Comparison of ENCODE assay signal across 8 mouse cellular contexts in genomic region chr2:28512798-28513401, GRCm38 (mm10). TPM values are rescaled to one million over a fixed set of nuclear protein-coding genes. Genes with fewer than 3 reads are reported as not detected.
DNase-seq lines count a peak whose midpoint lies in the region; TF ChIP-seq lines count a peak whose summit lies in the region.

Gene Ralgds, plus strand, starts transcription at chr2:28513125.

- no peaks in the 10 kb centered on the region for H3K79me2 ChIP-seq in myocyte (ENCODE audit: control insufficient read depth, insufficient read depth)

- peaks cover 26% of the 10 kb centered on the region; the same call in 1 of the 2 replicates for H3K4me1 ChIP-seq in spleen, adult 2 months (ENCODE audit: control insufficient read depth, insufficient read depth, insufficient read length)
- peaks cover 22% of the 10 kb centered on the region; the same call in 1 of the 2 replicates for H3K4me1 ChIP-seq in kidney, adult 2 months (ENCODE audit: control insufficient read depth, insufficient read depth, low read length)

- H3ac ChIP-seq in myocyte (ENCODE audit: control insufficient read depth, insufficient read length): peak within 1 kb of the TSS; percentile 23

- whole genome bisulfite sequencing in spleen, adult 2 months: under 1% methylated on average over 62 of the region's 71 CpGs
- under 1% methylated on average over 71 of the region's 71 CpGs for WGBS in kidney, adult 2 months

- peak within 1 kb of the TSS; percentile 62 for H3K4me3 ChIP-seq in spleen, adult 2 months (ENCODE audit: extremely low read depth, insufficient read depth, insufficient read length)
- peak within 1 kb of the TSS; percentile 55 for H3K4me3 ChIP-seq in kidney, adult 2 months (ENCODE audit: insufficient read depth, low read depth, low read length)
- peak within 1 kb of the TSS; percentile 21 for H3K4me3 ChIP-seq in myocyte

- no peaks in the 10 kb centered on the region for H3K27me3 ChIP-seq in spleen, adult 2 months (ENCODE audit: control insufficient read depth, insufficient read depth, low read length)
- H3K27me3 ChIP-seq in kidney, adult 2 months (replicated peaks; ENCODE audit: control insufficient read depth, insufficient read depth, low read length): no peaks in the 10 kb centered on the region
- H3K27me3 ChIP-seq in myocyte (ENCODE audit: control insufficient read depth, insufficient read depth, insufficient read length): peaks cover 14% of the 10 kb centered on the region

- TF ChIP-seq POLR2A in spleen, adult 2 months (IDR thresholded peaks at IDR 0.05; ENCODE audit: low read depth, low read length): no peak
- no peak for TF ChIP-seq POLR2A in kidney, adult 2 months (IDR thresholded peaks at IDR 0.05; ENCODE audit: low read depth, low read length)
- peak; percentile 42 for TF ChIP-seq POLR2A in myocyte (IDR thresholded peaks at IDR 0.05; ENCODE audit: insufficient read length, low read depth)

- peak within 1 kb of the TSS; percentile 95 for H3K4me2 ChIP-seq in myocyte (ENCODE audit: low read depth)

- no peak for TF ChIP-seq CTCF in spleen, adult 2 months (IDR thresholded peaks at IDR 0.05; ENCODE audit: extremely low read depth, insufficient read depth, insufficient read length, insufficient replicate concordance)
- TF ChIP-seq CTCF in kidney, adult 2 months (conservative IDR thresholded peaks at IDR 0.05; ENCODE audit: insufficient read depth, insufficient read length, low read depth, low read length): no peak

- no peak within 1 kb of the TSS; the same call in 1 of the 2 replicates for H3K27ac ChIP-seq in spleen, adult 2 months (ENCODE audit: insufficient read depth, low read length)
- no peak within 1 kb of the TSS for H3K27ac ChIP-seq in kidney, adult 2 months (ENCODE audit: insufficient read depth, low read depth, low read length)

- no peaks in the 10 kb centered on the region for H3K36me3 ChIP-seq in spleen, adult 2 months (ENCODE audit: control insufficient read depth, insufficient read depth, low read length)
- no peaks in the 10 kb centered on the region for H3K36me3 ChIP-seq in kidney, adult 2 months (ENCODE audit: control insufficient read depth, insufficient read depth, low read length)
- no peaks in the 10 kb centered on the region for H3K36me3 ChIP-seq in myocyte (ENCODE audit: control insufficient read depth, insufficient read depth)

- peak in 1 of 2 experiments; percentile 54 for DNase-seq in spleen, adult 2 months (ENCODE audit: low read depth in 1 of 2, low spot score in 2 of 2)
- DNase-seq in spleen, postnatal 14 days (ENCODE audit: low spot score in 2 of 2): no peak
- peak; percentile 88 to 91 for DNase-seq in cerebellum, postnatal 10 days
- no peak for DNase-seq in gonadal fat pad, adult 2 months (ENCODE audit: low read depth)
- DNase-seq in kidney, adult 2 months: peak; percentile 85
- peak; percentile 62 for DNase-seq in liver
- DNase-seq in thymus, postnatal 0 days (ENCODE audit: low spot score): peak; percentile 68

TF ChIP-seq in myocyte, 11 proteins besides CTCF, POLR2A, EP300 and RAD21:
- no peak for TF ChIP-seq MYOG (IDR thresholded peaks at IDR 0.05; ENCODE audit: control insufficient read depth in 1 of 3, insufficient read depth in 1 of 3, insufficient read length in 2 of 3, low read depth in 2 of 3)
- TF ChIP-seq E2F4 (IDR thresholded peaks at IDR 0.05; ENCODE audit: insufficient read depth): no peak
- no peak for TF ChIP-seq MAX (IDR thresholded peaks at IDR 0.05; ENCODE audit: low read depth)
- TF ChIP-seq TCF3 (IDR thresholded peaks at IDR 0.05; ENCODE audit: insufficient read length, low read depth): no peak
- no peak for TF ChIP-seq TCF12 (IDR thresholded peaks at IDR 0.05; ENCODE audit: insufficient read depth, poor library complexity, severe bottlenecking)
- no peak for TF ChIP-seq USF1 (IDR thresholded peaks at IDR 0.05; ENCODE audit: low read depth)
- no peak for TF ChIP-seq POLR2AphosphoS2 (IDR thresholded peaks at IDR 0.05; ENCODE audit: insufficient read length, low read depth)
- TF ChIP-seq SRF (IDR thresholded peaks at IDR 0.05; ENCODE audit: control insufficient read depth, insufficient read length, low read depth): no peak
- TF ChIP-seq REST (IDR thresholded peaks at IDR 0.05; ENCODE audit: insufficient read depth, insufficient read length): no peak
- no peak for TF ChIP-seq CEBPB (IDR thresholded peaks at IDR 0.05; ENCODE audit: insufficient read depth, poor library complexity, severe bottlenecking)
- no peak for TF ChIP-seq MYOD1 (IDR thresholded peaks at IDR 0.05; ENCODE audit: control insufficient read depth in 1 of 3, insufficient read length in 2 of 3, low read depth in 2 of 3)

RNA-seq across cellular contexts. Expression of gene Ralgds, which starts in this region (rescaled TPM):
- 36.6 and 43.4 TPM in 2 replicates for polyA plus RNA-seq in spleen, adult 2 months (2012; rRNA removed)
- 90.6 and 93.6 TPM in 2 replicates for polyA plus RNA-seq in gonadal fat pad, adult 2 months (2012; rRNA removed)
- 24.6 and 32.3 TPM in 2 replicates for polyA plus RNA-seq in kidney, adult 2 months (2012; rRNA removed)
- 24.2 TPM for polyA plus RNA-seq in myocyte (2012; fragmentation: generic; extraction: Trizol)
- polyA plus RNA-seq in thymus, postnatal 0 days (2015; fragmentation: Nextera tagmentation; extraction: Ambion mirVana): 13.3 and 15.7 TPM in 2 replicates

Comparison
In these comparisons a context has a peak if more than half of its experiments do, and no peak if none do; other contexts are left out.
1. DNase-seq: peak in cerebellum, postnatal 10 days (2 of 2), kidney, adult 2 months (single experiment), liver (single experiment) and thymus, postnatal 0 days (single experiment); none in spleen, postnatal 14 days (0 of 2) and gonadal fat pad, adult 2 months (single experiment).
2. Peak in every context shown above with its lines, with median percentiles within 50 percentile points of each other: H3K4me3 ChIP-seq.